Mouse (Mus musculus): ENCODE data around the gene Cggbp1.

The Cggbp1 gene

GRCm38 (mm10) chr16:64873416-64874305 is 21.9 kb downstream of the Cggbp1 start:
- peak; percentile 13 to 21 for DNase-seq (ENCODE audit: low spot score in 2 of 2)

- no peak for DNase-seq (ENCODE audit: low spot score in 2 of 2)
Measured at GRCm38 (mm10) chr16:64875384-64875783, 23.6 kb downstream of the Cggbp1 start.

GRCm38 (mm10) chr16:64875822-64876221 is 24.0 kb downstream of the Cggbp1 start:
- DNase-seq (ENCODE audit: low spot score in 2 of 2): no peak

GRCm38 (mm10) chr16:64876631-64877265 is 25.0 kb downstream of the Cggbp1 start:
- no peak for DNase-seq (ENCODE audit: low spot score in 2 of 2)

- DNase-seq (ENCODE audit: low spot score in 2 of 2): no peak
Measured at GRCm38 (mm10) chr16:64877314-64877713, 25.5 kb downstream of the Cggbp1 start.

- no peak for DNase-seq (ENCODE audit: low spot score in 2 of 2)
Measured at GRCm38 (mm10) chr16:64878611-64879132, 26.9 kb downstream of the Cggbp1 start.

- DNase-seq (ENCODE audit: low spot score in 2 of 2): no peak
Measured at GRCm38 (mm10) chr16:64879735-64880134, 27.9 kb downstream of the Cggbp1 start.

- no peak for DNase-seq (ENCODE audit: low spot score in 2 of 2)
Measured at GRCm38 (mm10) chr16:64880986-64881385, 29.2 kb downstream of the Cggbp1 start.

GRCm38 (mm10) chr16:64881442-64881841 is 29.6 kb downstream of the Cggbp1 start:
- DNase-seq (ENCODE audit: low spot score in 2 of 2): no peak

GRCm38 (mm10) chr16:64883896-64884295 is 32.1 kb downstream of the Cggbp1 start:
- DNase-seq (ENCODE audit: low spot score in 2 of 2): no peak

- DNase-seq (ENCODE audit: low spot score in 2 of 2): no peak
Measured at GRCm38 (mm10) chr16:64884420-64884838, 32.6 kb downstream of the Cggbp1 start.

- no peak for DNase-seq (ENCODE audit: low spot score in 2 of 2)
Measured at GRCm38 (mm10) chr16:64885142-64885541, 33.3 kb downstream of the Cggbp1 start.

- DNase-seq (ENCODE audit: low spot score in 2 of 2): no peak
Measured at GRCm38 (mm10) chr16:64885547-64885946, 33.8 kb downstream of the Cggbp1 start.

- no peak for DNase-seq (ENCODE audit: low spot score in 2 of 2)
Measured at GRCm38 (mm10) chr16:64889496-64889895, 37.7 kb downstream of the Cggbp1 start.

- DNase-seq (ENCODE audit: low spot score in 2 of 2): no peak
Measured at GRCm38 (mm10) chr16:64899084-64899483, 47.3 kb downstream of the Cggbp1 start.

- DNase-seq (ENCODE audit: low spot score in 2 of 2): no peak
Measured at GRCm38 (mm10) chr16:64903328-64903727, 51.5 kb downstream of the Cggbp1 start.

GRCm38 (mm10) chr16:64907112-64907511 is 55.3 kb downstream of the Cggbp1 start:
- no peak for DNase-seq (ENCODE audit: low spot score in 2 of 2)

- DNase-seq (ENCODE audit: low spot score in 2 of 2): no peak
Measured at GRCm38 (mm10) chr16:64908747-64909146, 57.0 kb downstream of the Cggbp1 start.

All from frontal cortex, postnatal 25 days (tissue).